Mouse (Mus musculus): ENCODE results near the gene Agpat1. TPM values are rescaled to one million over a fixed set of nuclear protein-coding genes. Genes with fewer than 3 reads are reported as not detected.
A peak's percentile ranks its signal among the peaks of the same experiment; 100 is the strongest.

The Agpat1 gene
- polyA plus RNA-seq, 1 experiment from 2014 or later: 54.8 TPM

DNA sequence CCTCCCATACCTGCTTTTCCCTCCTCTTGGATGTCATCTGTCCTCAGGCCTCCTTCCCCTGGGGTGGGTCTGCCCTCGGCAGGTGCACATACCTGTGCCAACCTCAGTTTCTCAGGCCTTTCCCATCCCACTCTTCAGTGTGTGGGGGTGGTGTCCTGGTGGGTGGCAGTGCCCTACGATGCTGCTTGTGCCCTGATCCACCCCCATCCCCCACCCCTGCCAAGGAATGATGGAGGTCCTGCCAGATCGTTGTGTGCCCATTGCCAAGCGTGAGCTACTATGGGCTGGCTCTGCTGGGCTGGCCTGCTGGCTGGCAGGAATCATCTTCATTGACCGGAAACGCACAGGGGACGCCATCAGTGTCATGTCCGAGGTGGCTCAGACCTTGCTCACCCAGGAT is 7.0 kb downstream of the Agpat1 start:
- H3K9ac ChIP-seq: no peak overlapping the region
- no peaks in the 10 kb centered on the region for H3K27me3 ChIP-seq
- WGBS: 91% methylated on average over 8 of the region's 8 CpGs
- ATAC-seq (ENCODE audit: insufficient number of reproducible peaks, insufficient read depth, low FRiP score, low TSS enrichment): no peak
- H3K27ac ChIP-seq: no peak overlapping the region
- H3K36me3 ChIP-seq: peaks cover 53% of the 10 kb centered on the region
- peaks cover 19% of the 10 kb centered on the region for H3K4me1 ChIP-seq
- H3K9me3 ChIP-seq: no peaks in the 10 kb centered on the region
- no peak overlapping the region for H3K4me3 ChIP-seq
- no peak overlapping the region for H3K4me2 ChIP-seq (replicated peaks)

DNA sequence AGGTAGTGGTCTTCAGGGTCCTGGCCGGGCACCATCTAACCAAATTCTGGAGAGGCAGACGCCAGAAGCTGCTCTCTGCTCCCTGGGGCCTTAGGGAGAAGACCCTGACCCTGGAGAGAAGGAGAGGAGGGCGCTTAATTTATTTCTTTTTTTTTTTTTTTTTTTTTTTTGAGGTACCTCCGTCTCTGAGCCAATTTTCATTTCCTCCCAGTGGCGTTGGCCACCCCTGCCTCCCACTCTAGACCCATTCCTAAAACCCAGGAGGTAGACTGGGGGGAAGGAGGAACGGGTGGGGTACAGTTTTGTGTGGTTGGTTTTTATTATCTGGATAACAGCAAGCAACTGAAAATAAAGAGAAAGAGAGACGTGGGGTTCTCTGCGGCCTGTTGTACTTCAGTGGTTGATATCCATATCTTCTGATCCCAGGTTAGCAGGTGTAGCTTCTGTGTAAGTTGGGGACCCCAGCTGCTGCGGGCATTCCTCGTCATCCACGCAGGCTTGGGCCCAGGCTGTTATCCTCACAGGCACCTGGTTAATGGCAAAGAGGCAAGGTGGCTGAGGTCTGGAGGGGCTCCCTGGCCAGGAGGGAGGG is 9.1 kb downstream of the Agpat1 start:
- Histone ChIP-seq H3K36me3 (peaks cover 64% of the 10 kb centered on the region), H3K4me2 (replicated peaks) (no peak overlapping the region), H3K4me3 (no peak overlapping the region), H3K4me1 (peaks cover 5% of the 10 kb centered on the region; the same call in 1 of the 2 replicates), H3K9me3 (no peaks in the 10 kb centered on the region), H3K27ac (no peak overlapping the region), H3K27me3 (no peaks in the 10 kb centered on the region), H3K9ac (no peak overlapping the region)
- 86% methylated on average over 11 of the region's 11 CpGs for WGBS
- no peak for ATAC-seq (ENCODE audit: insufficient number of reproducible peaks, insufficient read depth, low FRiP score, low TSS enrichment)

DNA sequence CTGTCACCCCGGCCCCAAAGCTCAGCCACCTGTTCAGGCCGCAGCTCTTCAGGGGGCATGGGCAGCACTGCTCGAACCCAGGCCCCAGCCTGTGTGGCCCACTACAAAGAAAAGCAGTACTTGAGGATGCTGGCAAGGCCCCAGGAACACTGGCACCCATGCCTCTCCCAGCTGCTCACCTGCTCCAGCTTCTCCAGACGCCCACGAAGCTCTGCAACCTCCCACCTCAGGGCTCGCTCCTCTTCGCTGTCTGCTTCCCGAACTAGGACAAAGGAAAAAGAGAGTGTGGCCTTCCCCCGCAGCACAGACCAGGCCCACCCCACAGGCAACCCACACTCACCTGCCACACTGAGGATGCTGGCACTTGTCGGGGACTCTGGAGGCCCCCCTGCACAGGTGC is 9.8 kb downstream of the Agpat1 start:
- Histone ChIP-seq H3K27me3 (no peaks in the 10 kb centered on the region), H3K36me3 (peaks cover 62% of the 10 kb centered on the region), H3K4me1 (no peaks in the 10 kb centered on the region), H3K9ac (no peak overlapping the region), H3K9me3 (no peaks in the 10 kb centered on the region), H3K27ac (no peak overlapping the region), H3K4me3 (no peak overlapping the region), H3K4me2 (replicated peaks) (no peak overlapping the region; the same call in 1 of the 2 replicates)
- ATAC-seq (ENCODE audit: insufficient number of reproducible peaks, insufficient read depth, low FRiP score, low TSS enrichment): no peak
- 93% methylated on average over 10 of the region's 10 CpGs for WGBS

DNA sequence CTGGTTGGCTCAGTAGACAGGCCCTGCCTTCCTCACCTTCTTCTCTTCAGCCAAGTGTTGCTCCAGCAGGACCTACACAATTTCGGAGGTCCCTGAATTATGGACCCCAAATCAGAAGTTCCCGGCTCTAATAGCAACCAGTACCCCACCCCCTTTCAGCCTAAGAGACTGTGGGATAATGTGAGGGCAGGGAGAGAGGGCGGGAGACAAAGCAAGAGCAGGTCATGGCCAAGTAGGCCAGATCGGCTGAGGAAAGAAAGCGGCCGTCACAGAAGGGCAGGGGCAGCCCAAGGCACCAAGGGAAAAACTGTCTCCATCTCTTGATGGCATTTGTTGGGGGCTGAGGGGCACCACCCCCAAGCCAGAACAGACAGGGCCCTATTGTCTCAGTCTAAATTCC is 11.8 kb downstream of the Agpat1 start, which contains the start of gene Egfl8:
Gene Egfl8 (minus strand): TSS at position 101 of the 400 bp plus-strand sequence.
- H3K9me3 ChIP-seq: no peaks in the 10 kb centered on the region
- no peak for ATAC-seq (ENCODE audit: insufficient number of reproducible peaks, insufficient read depth, low FRiP score, low TSS enrichment)
- no peaks in the 10 kb centered on the region for H3K4me1 ChIP-seq
- 44% methylated on average over 6 of the region's 6 CpGs for WGBS
- peaks cover 62% of the 10 kb centered on the region for H3K36me3 ChIP-seq
- H3K27me3 ChIP-seq: no peaks in the 10 kb centered on the region
- H3K27ac ChIP-seq: no peak within 1 kb of the TSS; the same call in 1 of the 2 replicates
- no peak within 1 kb of the TSS for H3K4me3 ChIP-seq
- no peak within 1 kb of the TSS for H3K9ac ChIP-seq
- H3K4me2 ChIP-seq (replicated peaks): no peak within 1 kb of the TSS

DNA sequence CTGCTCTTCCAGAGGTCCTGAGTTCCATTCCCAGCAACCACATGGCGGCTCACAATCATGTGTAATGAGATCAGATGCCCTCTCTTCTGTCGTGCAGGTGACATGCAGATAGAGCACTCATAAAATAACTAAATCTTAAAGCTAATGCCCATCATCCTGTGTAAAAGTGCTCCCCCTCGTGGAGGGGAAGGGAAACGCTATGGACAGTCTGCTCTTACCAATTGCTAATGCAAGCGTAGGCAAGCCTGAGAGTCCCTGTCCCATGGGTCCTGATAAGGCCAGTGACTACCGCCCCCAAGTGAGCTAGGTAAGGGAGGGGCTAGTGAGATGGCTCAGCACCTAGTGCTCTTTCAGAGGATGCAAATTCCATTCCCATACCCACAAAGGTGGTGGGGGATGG is 14.9 kb downstream of the Agpat1 start:
- ATAC-seq (ENCODE audit: insufficient number of reproducible peaks, insufficient read depth, low FRiP score, low TSS enrichment): no peak
- Histone ChIP-seq H3K27ac (no peak overlapping the region), H3K4me2 (replicated peaks) (no peak overlapping the region), H3K36me3 (peaks cover 54% of the 10 kb centered on the region), H3K27me3 (no peaks in the 10 kb centered on the region), H3K4me1 (no peaks in the 10 kb centered on the region), H3K4me3 (no peak overlapping the region), H3K9me3 (no peaks in the 10 kb centered on the region), H3K9ac (no peak overlapping the region)
- 16% methylated on average over 6 of the region's 6 CpGs for WGBS

DNA sequence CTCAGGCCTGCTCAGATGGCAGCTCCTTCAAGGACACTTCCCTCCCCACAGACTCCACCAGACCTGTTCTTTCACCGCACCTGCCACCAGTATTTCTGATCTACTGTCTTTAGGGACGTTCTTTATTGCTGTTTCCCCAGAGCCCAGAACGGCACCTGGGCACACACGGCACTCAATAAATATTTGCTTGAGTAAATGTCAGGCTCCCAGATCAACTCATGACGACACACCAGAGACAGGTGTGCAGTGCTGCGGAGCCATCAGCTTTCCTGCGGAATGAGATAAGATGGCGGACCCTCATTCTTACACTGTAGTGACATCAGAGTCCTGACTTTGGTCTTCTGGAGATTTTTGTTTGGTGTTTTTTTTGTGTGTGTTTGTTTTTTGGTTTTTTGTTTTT is 16.9 kb downstream of the Agpat1 start:
- H3K4me1 ChIP-seq: peaks cover under 1% of the 10 kb centered on the region; the same call in 1 of the 2 replicates
- no peak overlapping the region for H3K4me3 ChIP-seq
- H3K9ac ChIP-seq: no peak overlapping the region
- no peak for ATAC-seq (ENCODE audit: insufficient number of reproducible peaks, insufficient read depth, low FRiP score, low TSS enrichment)
- H3K4me2 ChIP-seq (replicated peaks): no peak overlapping the region
- H3K27ac ChIP-seq: no peak overlapping the region
- no peaks in the 10 kb centered on the region for H3K27me3 ChIP-seq
- H3K9me3 ChIP-seq: no peaks in the 10 kb centered on the region
- H3K36me3 ChIP-seq: peaks cover 48% of the 10 kb centered on the region
- WGBS: 92% methylated on average over 8 of the region's 8 CpGs

DNA sequence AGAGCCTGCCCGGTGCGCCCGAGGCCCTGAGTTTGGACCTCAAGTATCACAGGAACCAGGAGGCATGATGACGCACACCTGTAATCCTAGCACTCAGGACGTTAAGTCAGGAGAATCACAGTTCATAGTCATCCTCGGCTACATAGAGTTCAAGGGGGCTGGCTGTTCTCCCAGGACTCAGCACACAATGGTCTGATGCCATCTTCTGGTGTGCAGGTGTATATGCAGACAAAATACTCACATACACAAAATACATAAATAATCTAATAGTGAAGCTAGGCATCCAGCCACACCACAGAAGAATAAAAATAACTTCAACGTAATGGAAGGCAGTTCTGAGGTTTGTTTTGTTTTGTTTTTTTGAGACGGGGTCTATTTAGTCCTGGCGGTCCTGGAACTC is 19.1 kb downstream of the Agpat1 start:
- H3K27me3 ChIP-seq: no peaks in the 10 kb centered on the region
- ATAC-seq (ENCODE audit: insufficient number of reproducible peaks, insufficient read depth, low FRiP score, low TSS enrichment): no peak
- no peak overlapping the region for H3K4me2 ChIP-seq (replicated peaks)
- no peaks in the 10 kb centered on the region for H3K9me3 ChIP-seq
- H3K4me3 ChIP-seq: no peak overlapping the region
- H3K36me3 ChIP-seq: peaks cover 32% of the 10 kb centered on the region
- no peak overlapping the region for H3K9ac ChIP-seq
- H3K4me1 ChIP-seq: peaks cover 10% of the 10 kb centered on the region; the same call in 1 of the 2 replicates
- H3K27ac ChIP-seq: no peak overlapping the region
- WGBS: 83% methylated on average over 9 of the region's 9 CpGs

DNA sequence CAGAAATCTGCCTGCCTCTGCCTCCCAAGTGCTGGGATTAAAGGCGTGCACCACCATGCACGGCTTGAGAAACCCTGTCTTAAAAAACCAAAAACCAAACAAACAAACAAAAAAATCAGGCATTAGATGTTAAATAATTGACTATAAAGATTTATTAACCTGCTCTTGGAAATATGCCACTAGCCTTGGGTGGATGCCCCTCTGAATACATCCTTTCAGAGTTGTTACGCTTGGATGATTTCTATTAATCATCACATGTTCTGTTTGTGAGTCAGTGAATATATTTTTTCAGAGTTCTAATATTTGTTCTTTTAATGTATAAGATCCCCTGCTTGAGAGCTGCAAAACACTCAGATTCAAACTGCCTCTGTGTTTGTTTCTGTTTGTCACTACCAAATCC is 20.9 kb downstream of the Agpat1 start:
- no peak overlapping the region for H3K4me3 ChIP-seq
- H3K9me3 ChIP-seq: no peaks in the 10 kb centered on the region
- 94% methylated on average over 3 of the region's 3 CpGs for WGBS
- H3K27ac ChIP-seq: no peak overlapping the region
- H3K36me3 ChIP-seq: peaks cover 28% of the 10 kb centered on the region
- H3K27me3 ChIP-seq: peaks cover 7% of the 10 kb centered on the region
- no peak overlapping the region for H3K9ac ChIP-seq
- H3K4me2 ChIP-seq (replicated peaks): no peak overlapping the region
- H3K4me1 ChIP-seq: peaks cover 28% of the 10 kb centered on the region
- no peak for ATAC-seq (ENCODE audit: insufficient number of reproducible peaks, insufficient read depth, low FRiP score, low TSS enrichment)

DNA sequence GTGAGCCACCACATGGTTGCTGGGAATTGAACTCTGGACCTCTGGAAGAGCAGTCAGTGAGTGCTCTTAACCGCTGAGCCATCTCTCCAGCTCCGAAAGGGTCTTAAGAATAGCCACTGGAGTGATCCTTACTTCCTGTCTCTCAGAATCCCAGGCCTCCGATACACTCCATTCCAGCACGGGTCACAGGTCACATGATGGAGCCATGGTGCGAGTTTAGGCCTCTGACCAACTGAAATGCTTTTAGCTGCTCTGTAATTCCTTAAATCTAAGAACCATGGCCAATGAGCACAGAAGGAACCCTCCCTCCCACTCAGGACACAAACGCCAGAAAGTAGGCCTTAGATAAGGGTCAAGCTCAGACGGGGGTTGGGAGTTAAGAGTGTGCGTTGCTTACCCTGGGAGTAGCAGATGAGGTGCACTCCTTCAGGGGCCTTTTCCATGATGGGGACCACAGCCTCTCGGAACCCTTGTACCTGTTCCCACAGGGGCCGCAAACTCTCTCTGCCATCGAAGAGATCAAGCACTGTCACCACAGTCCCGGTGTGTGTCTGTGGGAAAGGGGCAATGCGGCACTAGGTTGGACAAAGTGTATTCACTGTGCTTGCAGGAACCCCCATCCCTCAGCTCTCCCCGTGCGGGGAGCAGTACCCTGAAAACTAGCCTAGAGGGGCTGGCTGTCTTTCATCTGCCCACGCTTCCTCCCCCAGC is 22.2 kb downstream of the Agpat1 start:
- H3K27ac ChIP-seq: peak overlapping the region; percentile 89; the same call in 1 of the 2 replicates
- WGBS: 50% methylated on average over 16 of the region's 16 CpGs
- H3K4me1 ChIP-seq: peaks cover 40% of the 10 kb centered on the region
- H3K36me3 ChIP-seq: peaks cover 23% of the 10 kb centered on the region
- peak overlapping the region; percentile 60 for H3K9ac ChIP-seq
- no peaks in the 10 kb centered on the region for H3K9me3 ChIP-seq
- no peak for ATAC-seq (ENCODE audit: insufficient number of reproducible peaks, insufficient read depth, low FRiP score, low TSS enrichment)
- H3K27me3 ChIP-seq: peaks cover 19% of the 10 kb centered on the region
- peak overlapping the region; percentile 78 for H3K4me2 ChIP-seq (replicated peaks)
- H3K4me3 ChIP-seq: peak overlapping the region; percentile 68

DNA sequence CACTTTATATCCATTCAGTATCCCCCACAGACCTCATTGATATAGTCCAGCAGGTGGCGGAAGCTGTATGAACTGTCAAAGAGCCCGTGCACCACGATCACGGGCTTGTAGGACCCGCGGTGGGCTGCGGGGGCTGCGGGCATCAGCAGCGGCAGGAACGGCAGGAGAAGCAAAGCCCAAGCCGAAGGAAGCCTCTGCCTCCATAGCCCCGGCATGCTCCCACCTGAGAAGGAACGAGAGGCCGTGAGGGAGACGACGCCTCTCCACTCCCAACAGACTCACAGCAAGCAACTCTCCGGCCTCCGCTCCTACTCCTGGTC is 22.7 kb downstream of the Agpat1 start:
- H3K36me3 ChIP-seq: peaks cover 23% of the 10 kb centered on the region
- H3K4me2 ChIP-seq (replicated peaks): peak overlapping the region; percentile 78
- peaks cover 44% of the 10 kb centered on the region for H3K4me1 ChIP-seq
- peak overlapping the region; percentile 60 for H3K9ac ChIP-seq
- H3K27me3 ChIP-seq: peaks cover 24% of the 10 kb centered on the region
- peak overlapping the region; percentile 68 for H3K4me3 ChIP-seq
- H3K27ac ChIP-seq: peak overlapping the region; percentile 89
- no peaks in the 10 kb centered on the region for H3K9me3 ChIP-seq
- ATAC-seq (ENCODE audit: insufficient number of reproducible peaks, insufficient read depth, low FRiP score, low TSS enrichment): peak; percentile 8
- WGBS: under 1% methylated on average over 18 of the region's 18 CpGs

DNA sequence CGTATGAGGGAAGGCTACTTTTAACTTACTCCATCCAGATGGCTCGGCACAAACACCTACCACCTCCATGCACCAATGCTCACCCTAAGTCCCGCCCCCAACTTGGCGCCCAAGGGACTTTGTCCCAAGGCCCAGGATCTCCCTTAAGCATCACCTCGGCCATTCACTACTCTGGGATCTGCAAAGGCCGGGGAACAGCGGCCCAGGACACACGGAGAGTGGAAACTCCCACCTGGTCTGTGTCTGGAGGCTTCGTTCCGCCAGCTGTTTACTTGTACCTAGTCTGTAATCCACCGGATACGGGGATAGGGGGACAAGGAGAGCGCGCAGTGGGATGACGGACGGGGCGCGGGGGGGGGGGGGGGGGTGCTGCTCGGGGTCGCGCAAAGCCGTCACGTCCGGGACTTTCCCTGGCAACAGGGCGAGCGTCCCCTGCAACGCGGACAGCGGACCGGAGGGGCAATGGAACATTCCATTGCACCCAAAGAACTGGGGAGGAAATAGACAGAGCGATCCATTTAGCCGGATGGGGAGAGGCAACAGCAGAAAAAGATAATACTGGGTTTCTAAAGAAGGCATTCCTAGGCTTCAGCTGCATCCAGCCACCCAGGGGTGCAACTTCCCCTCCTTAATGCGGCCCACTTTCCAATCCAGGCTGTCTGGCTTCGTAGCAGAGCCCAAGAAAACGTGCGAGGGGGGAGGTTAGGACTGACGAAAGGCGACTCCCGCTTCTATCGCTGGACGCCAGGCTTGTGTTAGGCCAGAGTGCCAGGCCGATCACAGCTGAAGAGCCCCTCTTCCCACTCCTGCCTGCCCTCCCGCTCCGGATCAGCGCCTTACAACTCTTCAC is 23.3 kb downstream of the Agpat1 start:
- peaks cover 46% of the 10 kb centered on the region for H3K4me1 ChIP-seq
- peak overlapping the region; percentile 78 for H3K4me2 ChIP-seq (replicated peaks)
- no peaks in the 10 kb centered on the region for H3K9me3 ChIP-seq
- peak overlapping the region; percentile 60 for H3K9ac ChIP-seq
- H3K36me3 ChIP-seq: peaks cover 19% of the 10 kb centered on the region
- H3K27ac ChIP-seq: peak overlapping the region; percentile 89
- WGBS: under 1% methylated on average over 45 of the region's 45 CpGs
- H3K27me3 ChIP-seq: peaks cover 30% of the 10 kb centered on the region
- peak; percentile 70 for ATAC-seq (ENCODE audit: insufficient number of reproducible peaks, insufficient read depth, low FRiP score, low TSS enrichment)
- peak overlapping the region; percentile 68 for H3K4me3 ChIP-seq
